Mouse (Mus musculus) heart, postnatal 0 days (tissue): ENCODE measurements around the gene Ccdc89. TPM values are rescaled to one million over a fixed set of nuclear protein-coding genes. Genes with fewer than 3 reads are reported as not detected.

Experiments used
- ATAC-seq: fragments of 200-750 bp; cut with Nextera tagmentation; 2 replicates; pipeline ENCODE4 v1.8.0; 2017; ENCODE audit warnings: low read depth, moderate number of reproducible peaks, moderate library complexity; ENCODE audit not compliant: insufficient read depth
- DNase-seq: peaks from one replicate; pipeline ENCODE4 v3.0.0-alpha.2; 2016; ENCODE audit warnings: low spot score
- H3K27ac ChIP-seq: fragments of 300-500 bp; sonication (generic); 2 replicates; pipeline ENCODE4 v1.5.1; 2014; ENCODE audit warnings: low read depth, mild to moderate bottlenecking
- H3K27me3 ChIP-seq: fragments of 300-500 bp; sonication (generic); 2 replicates; pipeline ENCODE4 v1.6.1; 2014; ENCODE audit warnings: low read length, mixed read lengths; ENCODE audit not compliant: control insufficient read depth, insufficient read depth
- H3K36me3 ChIP-seq: fragments of 300-500 bp; sonication (generic); replicated peaks from 2 replicates; pipeline ENCODE4 v1.6.1; 2014; ENCODE audit warnings: low read length, mixed read lengths; ENCODE audit not compliant: control insufficient read depth, insufficient read depth
- H3K4me1 ChIP-seq: fragments of 300-500 bp; sonication (generic); 2 replicates; pipeline ENCODE4 v1.6.1; 2014; ENCODE audit warnings: antibody characterized with exemption; ENCODE audit not compliant: control insufficient read depth, insufficient read depth
- H3K4me2 ChIP-seq: fragments of 300-500 bp; sonication (generic); 2 replicates; pipeline ENCODE4 v1.6.1; 2014; ENCODE audit warnings: low read depth, mild to moderate bottlenecking, low read length, moderate library complexity
- H3K4me3 ChIP-seq: fragments of 300-500 bp; sonication (generic); 2 replicates; pipeline ENCODE4 v1.5.1; 2014; ENCODE audit warnings: low read depth, low read length
- H3K9ac ChIP-seq: fragments of 300-500 bp; sonication (generic); replicated peaks from 2 replicates; pipeline ENCODE4 v1.6.1; 2014; ENCODE audit warnings: low read depth, low read length, mixed read lengths
- H3K9me3 ChIP-seq: fragments of 300-500 bp; sonication (generic); replicated peaks from 2 replicates; pipeline ENCODE4 v1.6.1; 2016; ENCODE audit warnings: low read length; ENCODE audit not compliant: control insufficient read depth
- CTCF ChIP-seq: IDR thresholded peaks from 2 replicates; pipeline ENCODE4 v1.5.1; 2016; ENCODE audit warnings: antibody characterized with exemption, control low read depth, low read depth
- EP300 ChIP-seq: IDR thresholded peaks from 2 replicates; pipeline ENCODE4 v1.6.1; 2016; ENCODE audit warnings: antibody characterized with exemption, low read depth
- WGBS: fragments of 180-500 bp; shearing (Covaris S2); extraction: QIAGEN DNeasy Blood & Tissue Kit; methylation state at CpG from one replicate; pipeline ENCODE4 v1.1.7; 2014; 5-methylcytosine and 5-hydroxymethylcytosine counted together
- polyA plus RNA-seq: library from polyadenylated mRNA; unstranded; fragments of >200 nt; fragmentation: Nextera tagmentation; extraction: Ambion mirVana; gene quantifications from 2 replicates; pipeline ENCODE4 v1.2.1, GENCODE M21; 2015
- total RNA-seq: library from RNA; depleted of rRNA; stranded (reverse); fragments of >200 nt; gene quantifications from 2 replicates; pipeline ENCODE4 v1.2.3, GENCODE M21; 2014; ENCODE audit warnings: low replicate concordance

Ccdc89 gene
- total and polyA plus RNA-seq, 2 experiments from 2014 or later, result 0.51 TPM; not detected in 1

- peak; percentile 97 for ATAC-seq
Measured at GRCm38 (mm10) chr7:90456845-90457468, 30.6 kb downstream of the Ccdc89 start, which contains the start of gene Tmem126a. Gene Tmem126a (minus strand): TSS chr7:90457229.

DNA sequence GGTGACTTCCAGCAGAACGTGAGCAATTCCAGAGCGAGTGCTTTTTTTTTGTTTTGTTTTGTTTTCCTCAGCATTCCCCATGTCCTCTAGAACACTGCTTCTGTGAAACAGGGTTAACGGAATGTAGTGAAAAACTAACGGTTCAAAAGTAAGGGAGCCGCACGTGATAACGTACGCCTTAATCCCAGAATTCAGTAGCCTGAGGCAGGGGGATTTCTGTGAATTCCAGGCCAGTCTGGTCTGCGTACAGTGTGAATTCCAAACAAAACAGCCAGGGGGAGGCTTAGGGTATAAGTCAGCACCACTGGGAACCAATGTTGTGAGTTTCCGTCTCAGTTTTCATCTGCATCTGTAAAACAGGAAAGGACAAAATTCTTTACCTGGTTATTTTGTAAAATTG lies 31.1 kb downstream of the Ccdc89 start:
- no peak for TF ChIP-seq EP300
- TF ChIP-seq CTCF, result peak; percentile 18
- Histone ChIP-seq H3K9ac (peak overlapping the region; percentile 82), H3K36me3 (peaks cover 15% of the 10 kb centered on the region; the same call in 1 of the 2 replicates), H3K4me1 (peaks cover 18% of the 10 kb centered on the region; the same call in 1 of the 2 replicates), H3K4me3 (peak overlapping the region; percentile 94), H3K4me2 (peak overlapping the region; percentile 80), H3K27ac (peak overlapping the region; percentile 97), H3K9me3 (no peaks in the 10 kb centered on the region), H3K27me3 (no peaks in the 10 kb centered on the region)
- DNase-seq (peak; percentile 21), ATAC-seq (peak; percentile 52)
- WGBS, result 8% methylated on average over 10 of the region's 10 CpGs

More at GRCm38 (mm10) chr7:90456845-90457468, 30.6 kb downstream of the Ccdc89 start, which contains the start of gene Tmem126a:
- Histone ChIP-seq H3K4me3 (peak within 1 kb of the TSS; percentile 94), H3K9me3 (no peaks in the 10 kb centered on the region), H3K4me2 (peak within 1 kb of the TSS; percentile 80), H3K27ac (peak within 1 kb of the TSS; percentile 97), H3K36me3 (peaks cover 20% of the 10 kb centered on the region), H3K27me3 (no peaks in the 10 kb centered on the region), H3K4me1 (peaks cover 18% of the 10 kb centered on the region; the same call in 1 of the 2 replicates), H3K9ac (peak within 1 kb of the TSS; percentile 82)
- under 1% methylated on average over 41 of the region's 41 CpGs for WGBS
- DNase-seq, result peak; percentile 95
- TF ChIP-seq CTCF, result peak; percentile 33; the same call in 1 of the 2 replicates
- no peak; the same call in 1 of the 2 replicates for TF ChIP-seq EP300

- Histone ChIP-seq H3K27me3 (no peaks in the 10 kb centered on the region), H3K4me1 (peaks cover 18% of the 10 kb centered on the region; the same call in 1 of the 2 replicates), H3K27ac (no peak overlapping the region), H3K9me3 (no peaks in the 10 kb centered on the region), H3K9ac (no peak overlapping the region), H3K36me3 (no peaks in the 10 kb centered on the region), H3K4me3 (no peak overlapping the region), H3K4me2 (no peak overlapping the region)
- no peak for ATAC-seq
- WGBS, result 29% methylated on average over 10 of the region's 10 CpGs
- no peak for DNase-seq
- TF ChIP-seq EP300 (no peak), CTCF (no peak)
Measured at GRCm38 (mm10) chr7:90460330-90460729, 34.0 kb downstream of the Ccdc89 start.

DNA sequence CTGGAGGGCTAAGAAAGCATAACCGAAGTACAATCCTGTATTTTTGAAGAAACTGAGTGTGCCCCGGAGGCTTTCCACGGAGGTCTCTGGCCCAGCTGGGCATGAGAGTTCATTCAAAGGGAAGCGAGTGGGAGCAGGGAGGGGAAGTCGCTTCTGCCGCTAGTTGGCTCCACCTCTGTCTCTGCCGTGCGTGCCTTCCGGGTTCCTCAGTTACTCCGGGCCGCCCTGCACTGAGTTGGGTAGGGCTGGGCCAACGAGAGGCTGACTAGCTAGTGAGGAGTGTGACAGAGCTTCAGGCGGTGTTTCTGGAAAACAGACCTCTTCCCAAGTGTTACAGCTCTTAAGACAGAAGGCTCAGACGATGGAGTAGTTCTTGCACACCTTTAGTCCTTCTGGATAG lies 34.6 kb downstream of the Ccdc89 start:
- H3K27ac ChIP-seq, result no peak overlapping the region
- H3K4me3 ChIP-seq, result no peak overlapping the region
- TF ChIP-seq CTCF, result 0 out of 2 replicates have a peak, but pooled peaks have one; percentile 18
- TF ChIP-seq EP300, result no peak
- peak overlapping the region; percentile 16; the same call in 1 of the 2 replicates for H3K4me2 ChIP-seq
- peaks cover 14% of the 10 kb centered on the region; the same call in 1 of the 2 replicates for H3K4me1 ChIP-seq
- H3K9me3 ChIP-seq, result no peaks in the 10 kb centered on the region
- no peak overlapping the region for H3K9ac ChIP-seq
- ATAC-seq (no peak), DNase-seq (no peak)
- no peaks in the 10 kb centered on the region for H3K27me3 ChIP-seq
- no peaks in the 10 kb centered on the region for H3K36me3 ChIP-seq
- WGBS, result 16% methylated on average over 14 of the region's 14 CpGs

DNA sequence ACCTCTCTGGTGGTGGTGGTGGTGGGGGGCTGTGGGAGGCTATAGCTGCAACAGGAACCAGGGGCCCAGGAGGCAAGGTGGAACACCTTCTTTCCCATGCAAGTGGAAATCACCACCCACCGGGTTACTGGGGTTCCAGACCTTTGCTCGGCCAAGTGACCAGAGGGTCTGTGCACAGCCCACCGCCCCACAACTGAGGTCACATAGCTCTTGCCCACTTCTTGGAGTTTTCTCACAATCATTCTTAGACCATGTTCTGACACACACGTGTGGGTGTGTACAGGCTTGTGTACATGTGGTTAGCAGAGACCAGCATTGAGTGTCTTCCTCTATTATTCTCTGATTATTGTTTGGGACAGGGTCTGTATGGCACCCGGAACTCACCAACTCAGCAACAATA lies 35.1 kb downstream of the Ccdc89 start:
- no peak for ATAC-seq
- H3K4me3 ChIP-seq, result no peak overlapping the region
- no peak overlapping the region for H3K4me2 ChIP-seq
- H3K9me3 ChIP-seq, result no peaks in the 10 kb centered on the region
- TF ChIP-seq CTCF, result no peak
- no peak for TF ChIP-seq EP300
- no peak overlapping the region for H3K27ac ChIP-seq
- H3K4me1 ChIP-seq, result peaks cover 9% of the 10 kb centered on the region; the same call in 1 of the 2 replicates
- H3K36me3 ChIP-seq, result no peaks in the 10 kb centered on the region
- no peak overlapping the region for H3K9ac ChIP-seq
- no peak for DNase-seq
- H3K27me3 ChIP-seq, result no peaks in the 10 kb centered on the region
- WGBS, result 83% methylated on average over 5 of the region's 5 CpGs
